Mouse (Mus musculus) MEL (cell line): ENCODE measurements around the gene Pax6. TPM values are rescaled to one million over a fixed set of nuclear protein-coding genes. Genes with fewer than 3 reads are reported as not detected.

Source experiments
- DNase-seq: peaks from one replicate; pipeline ENCODE4 v3.0.0; 2011; ENCODE audit warnings: low read depth, low spot score
- H3K27ac ChIP-seq: 2 replicates; pipeline ENCODE4 v1.5.1; 2012; ENCODE audit warnings: low read depth, mild to moderate bottlenecking, control low read depth, low read length, moderate library complexity; ENCODE audit not compliant: control insufficient read depth
- H3K27me3 ChIP-seq, 2 experiments: fragments of 150-350 bp in 1 of 2; sonication (generic) in 1 of 2; 2 replicates each; pipeline ENCODE4 v1.6.1; 2012; ENCODE audit warnings: low read length in 2 of 2, mild to moderate bottlenecking in 2 of 2, improper control_type of control experiment in 1 of 2, moderate library complexity in 1 of 2; ENCODE audit not compliant: insufficient read depth in 2 of 2, control insufficient read depth in 1 of 2
- H3K36me3 ChIP-seq, 2 experiments: 2 replicates each; pipeline ENCODE4 v1.6.1; 2012 to 2014; ENCODE audit warnings: low read length in 2 of 2, improper control_type of control experiment in 1 of 2, inconsistent platforms in 1 of 2, mild to moderate bottlenecking in 1 of 2; ENCODE audit not compliant: insufficient read depth in 2 of 2, control insufficient read depth in 1 of 2
- H3K4me1 ChIP-seq, 2 experiments: fragments of 150-350 bp in 1 of 2; sonication (generic) in 1 of 2; 2 replicates each; pipeline ENCODE4 v1.6.1; 2012; ENCODE audit warnings: low read length in 2 of 2, improper control_type of control experiment in 1 of 2, mild to moderate bottlenecking in 1 of 2; ENCODE audit not compliant: insufficient read depth in 2 of 2, control insufficient read depth in 1 of 2
- H3K4me3 ChIP-seq, 2 experiments: fragments of 150-350 bp in 1 of 2; sonication (generic) in 1 of 2; 2 replicates each; pipeline ENCODE4 v1.5.1; 2012; ENCODE audit warnings: low read depth in 2 of 2, low read length in 2 of 2, mild to moderate bottlenecking in 2 of 2, moderate library complexity in 2 of 2, control low read depth in 1 of 2, improper control_type of control experiment in 1 of 2; ENCODE audit not compliant: control insufficient read depth in 1 of 2, insufficient read depth in 1 of 2
- H3K79me2 ChIP-seq: 2 replicates; pipeline ENCODE4 v1.6.1; 2012; ENCODE audit warnings: mild to moderate bottlenecking, low read length, moderate library complexity; ENCODE audit not compliant: control insufficient read depth, poor library complexity, insufficient read depth
- H3K9ac ChIP-seq: 2 replicates; pipeline ENCODE4 v1.6.1; 2012; ENCODE audit warnings: low read depth, mild to moderate bottlenecking, control low read depth, low read length, moderate library complexity; ENCODE audit not compliant: control insufficient read depth, poor library complexity, severe bottlenecking
- H3K9me3 ChIP-seq: fragments of 150-350 bp; sonication (generic); replicated peaks from 2 replicates; pipeline ENCODE4 v1.6.1; 2012; ENCODE audit warnings: mild to moderate bottlenecking, low read length, improper control_type of control experiment, moderate library complexity; ENCODE audit not compliant: insufficient read depth
- BHLHE40 ChIP-seq: IDR thresholded peaks from 2 replicates; pipeline ENCODE4 v1.6.1; 2012; ENCODE audit warnings: low read depth, mild to moderate bottlenecking, inconsistent platforms, low read length, improper control_type of control experiment, borderline replicate concordance
- CHD1 ChIP-seq: IDR thresholded peaks from 2 replicates; pipeline ENCODE4 v1.6.1; 2012; ENCODE audit warnings: low read depth, mild to moderate bottlenecking, inconsistent platforms, low read length, improper control_type of control experiment
- CTCF ChIP-seq, 3 experiments: IDR thresholded peaks in 2 of 3; conservative IDR thresholded peaks in 1 of 3; 2 replicates each; pipeline ENCODE4 v1.5.1; 2011 to 2012; ENCODE audit warnings: low read length in 3 of 3, low read depth in 2 of 3, mild to moderate bottlenecking in 2 of 3, improper control_type of control experiment in 1 of 3, inconsistent platforms in 1 of 3, mixed read lengths in 1 of 3, moderate library complexity in 1 of 3; ENCODE audit not compliant: control insufficient read depth in 1 of 3, insufficient read depth in 1 of 3, poor library complexity in 1 of 3, severe bottlenecking in 1 of 3
- E2F4 ChIP-seq: IDR thresholded peaks from 2 replicates; pipeline ENCODE4 v1.6.1; 2011; ENCODE audit warnings: low read depth, low read length, improper control_type of control experiment, borderline replicate concordance
- ELF1 ChIP-seq: IDR thresholded peaks from 2 replicates; pipeline ENCODE4 v1.6.1; 2014; ENCODE audit warnings: low read depth, mild to moderate bottlenecking, inconsistent platforms, low read length, improper control_type of control experiment, moderate library complexity
- EP300 ChIP-seq, 2 experiments: IDR thresholded peaks; 2 replicates each; pipeline ENCODE4 v1.6.1; 2011; ENCODE audit warnings: improper control_type of control experiment in 2 of 2, low read length in 2 of 2, low read depth in 1 of 2, mild to moderate bottlenecking in 1 of 2
- GABPA ChIP-seq: IDR thresholded peaks from 2 replicates; pipeline ENCODE4 v1.6.1; 2012; ENCODE audit warnings: low read depth, mild to moderate bottlenecking, inconsistent platforms, low read length, improper control_type of control experiment, moderate library complexity
- GATA1 ChIP-seq: IDR thresholded peaks from 2 replicates; pipeline ENCODE4 v1.6.1; 2011; ENCODE audit warnings: low read depth, low read length, improper control_type of control experiment
- HCFC1 ChIP-seq: IDR thresholded peaks from 2 replicates; pipeline ENCODE4 v1.6.1; 2012; ENCODE audit warnings: low read depth, mild to moderate bottlenecking, inconsistent platforms, low read length, improper control_type of control experiment, moderate library complexity
- JUND ChIP-seq: IDR thresholded peaks from 2 replicates; pipeline ENCODE4 v1.6.1; 2011; ENCODE audit warnings: low read depth, mild to moderate bottlenecking, improper control_type of control experiment, low read length
- MAFK ChIP-seq: IDR thresholded peaks from 2 replicates; pipeline ENCODE4 v1.6.1; 2011; ENCODE audit warnings: low read depth, mild to moderate bottlenecking, low read length, improper control_type of control experiment, borderline replicate concordance
- MAX ChIP-seq: IDR thresholded peaks from 2 replicates; pipeline ENCODE4 v1.6.1; 2011; ENCODE audit warnings: low read length, improper control_type of control experiment
- MEF2A ChIP-seq: IDR thresholded peaks from 2 replicates; pipeline ENCODE4 v1.6.1; 2014; ENCODE audit warnings: low read depth, mild to moderate bottlenecking, inconsistent platforms, low read length, improper control_type of control experiment; ENCODE audit not compliant: poor library complexity, insufficient replicate concordance, severe bottlenecking; ENCODE audit errors: extremely low read depth
- MYB ChIP-seq: IDR thresholded peaks from 2 replicates; pipeline ENCODE4 v1.6.1; 2011; ENCODE audit warnings: mild to moderate bottlenecking, low read depth, low read length, improper control_type of control experiment
- MYC ChIP-seq: IDR thresholded peaks from 2 replicates; pipeline ENCODE4 v1.6.1; 2011; ENCODE audit warnings: low read depth, mild to moderate bottlenecking, low read length, improper control_type of control experiment, moderate library complexity
- NRF1 ChIP-seq: IDR thresholded peaks from 2 replicates; pipeline ENCODE4 v1.6.1; 2014; ENCODE audit warnings: low read depth, mild to moderate bottlenecking, inconsistent platforms, low read length, improper control_type of control experiment, moderate library complexity; ENCODE audit not compliant: poor library complexity, insufficient read depth, severe bottlenecking
- POLR2A ChIP-seq, 2 experiments: IDR thresholded peaks; 2 replicates each; pipeline ENCODE4 v1.6.1; 2011 to 2012; ENCODE audit warnings: low read length in 2 of 2, mild to moderate bottlenecking in 2 of 2, control low read depth in 1 of 2, improper control_type of control experiment in 1 of 2, low read depth in 1 of 2, moderate library complexity in 1 of 2; ENCODE audit not compliant: control insufficient read depth in 1 of 2, insufficient read depth in 1 of 2, poor library complexity in 1 of 2
- RCOR1 ChIP-seq: IDR thresholded peaks from 2 replicates; pipeline ENCODE4 v1.6.1; 2012; ENCODE audit warnings: low read depth, mild to moderate bottlenecking, inconsistent platforms, low read length, improper control_type of control experiment
- SIN3A ChIP-seq: IDR thresholded peaks from 2 replicates; pipeline ENCODE4 v1.6.1; 2012; ENCODE audit warnings: low read length, improper control_type of control experiment, inconsistent platforms
- SMC3 ChIP-seq: IDR thresholded peaks from 2 replicates; pipeline ENCODE4 v1.6.1; 2011; ENCODE audit warnings: low read depth, low read length, improper control_type of control experiment
- TBP ChIP-seq: IDR thresholded peaks from 2 replicates; pipeline ENCODE4 v1.8.0; 2011; ENCODE audit warnings: low read depth, low read length, improper control_type of control experiment
- TCF12 ChIP-seq: IDR thresholded peaks from 2 replicates; pipeline ENCODE4 v1.6.1; 2014; ENCODE audit warnings: low read depth, mild to moderate bottlenecking, inconsistent platforms, low read length, improper control_type of control experiment, moderate library complexity
- UBTF ChIP-seq: IDR thresholded peaks from 2 replicates; pipeline ENCODE4 v1.6.1; 2012; ENCODE audit warnings: low read depth, mild to moderate bottlenecking, inconsistent platforms, low read length, improper control_type of control experiment, moderate library complexity, borderline replicate concordance; ENCODE audit not compliant: insufficient read depth
- ZC3H11A ChIP-seq: IDR thresholded peaks from 2 replicates; pipeline ENCODE4 v1.6.1; 2012; ENCODE audit warnings: low read depth, mild to moderate bottlenecking, inconsistent platforms, low read length, improper control_type of control experiment
- ZNF384 ChIP-seq: IDR thresholded peaks from 2 replicates; pipeline ENCODE4 v1.6.1; 2012; ENCODE audit warnings: low read depth, mild to moderate bottlenecking, inconsistent platforms, low read length, improper control_type of control experiment
- polyA plus RNA-seq, 2 experiments: library from polyadenylated mRNA; stranded (reverse) in 1 of 2; unstranded in 1 of 2; fragments of >175 nt in 1 of 2; fragments of >200 nt in 1 of 2; gene quantifications; 2 replicates each; pipeline versions ENCODE4 v1.2.1 to v1.2.4; 2012; ENCODE audit warnings: low replicate concordance in 2 of 2, low read depth in 1 of 2; ENCODE audit not compliant: insufficient read length in 2 of 2, insufficient read depth in 1 of 2, missing spikeins in 1 of 2
- total RNA-seq: library from RNA; depleted of rRNA; stranded (reverse); fragments of 300-350 nt; gene quantifications from 2 replicates; pipeline ENCODE4 v1.2.3, GENCODE M21; 2012

Gene Pax6
- total and polyA plus RNA-seq, 3 experiments: 7.5 to 17.6 TPM; not detected in 1

DNA sequence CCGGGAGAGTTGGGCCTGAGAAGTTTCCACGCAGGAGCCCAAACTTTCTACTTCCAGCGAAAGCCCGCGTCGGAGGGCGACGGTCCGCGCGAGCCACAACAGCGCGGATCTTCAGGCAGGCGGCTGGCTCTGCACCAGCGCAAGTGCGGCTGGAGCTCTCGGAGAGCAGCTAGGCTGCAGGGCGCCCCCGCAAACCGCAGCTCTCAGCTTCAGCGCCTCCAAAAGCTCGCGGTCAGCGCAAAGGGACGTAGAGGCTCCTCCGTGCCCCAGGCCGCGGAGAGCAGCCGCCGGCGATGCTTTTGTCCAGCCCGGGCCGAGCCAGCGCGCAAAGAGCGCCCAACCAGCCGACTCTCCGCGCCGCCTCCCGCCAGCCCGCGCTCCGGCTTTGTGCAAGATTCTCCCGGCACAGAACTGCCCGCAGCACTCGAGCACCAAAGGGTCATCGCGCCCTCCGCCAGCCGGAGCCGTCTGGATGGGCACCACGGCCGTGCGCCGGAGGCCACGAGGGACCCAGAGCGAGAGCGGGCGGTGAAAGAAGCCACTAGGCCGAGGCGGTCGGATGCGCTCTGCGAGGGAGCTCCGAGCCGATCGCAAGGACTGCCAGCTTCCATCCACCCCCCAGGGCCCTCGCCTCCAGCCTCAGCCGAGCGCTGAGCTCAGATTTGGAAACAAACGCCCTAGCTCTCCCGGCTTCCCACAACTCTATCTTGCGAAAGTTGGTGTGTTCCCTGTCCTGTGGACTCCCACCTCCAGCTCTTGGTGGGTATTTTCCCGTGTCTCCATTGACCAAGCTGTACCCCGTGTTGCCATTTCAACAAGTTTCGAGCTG, 7.6 kb downstream of the Pax6 start (continued):
- TF ChIP-seq NRF1 (no peak), MAX (peak; percentile 42), GABPA (no peak), CTCF (IDR thresholded peaks at IDR 0.05 in 2 of 3, conservative IDR thresholded peaks at IDR 0.05 in 1 of 3; ENCODE audit: control insufficient read depth in 1 of 3, insufficient read depth in 1 of 3, low read depth in 2 of 3, low read length in 3 of 3, poor library complexity in 1 of 3, severe bottlenecking in 1 of 3) (no peak), MYB (0 out of 2 replicates have a peak, but pooled peaks have one; percentile 2), SMC3 (no peak), GATA1 (no peak), MEF2A (no peak), BHLHE40 (no peak), ZC3H11A (no peak), RCOR1 (peak; percentile 23; the same call in 1 of the 2 replicates), ZNF384 (no peak), EP300 (IDR thresholded peaks at IDR 0.05; ENCODE audit: low read depth in 1 of 2, low read length in 2 of 2) (0 out of 4 replicates have a peak, but pooled peaks of 1 of the 2 experiments have one; percentile 25), TBP (no peak), MAFK (no peak), POLR2A (IDR thresholded peaks at IDR 0.05; ENCODE audit: control insufficient read depth in 1 of 2, insufficient read depth in 1 of 2, low read depth in 1 of 2, low read length in 2 of 2, poor library complexity in 1 of 2) (peak in 1 of 2 experiments; percentile 42; a peak in 2 of 4 replicates), E2F4 (no peak), UBTF (0 out of 2 replicates have a peak, but pooled peaks have one; percentile 66), ELF1 (no peak)

GRCm38 (mm10) chr2:105676909-105677433, 8.3 kb downstream of the Pax6 start:
- TF ChIP-seq MYC: 0 out of 2 replicates have a peak, but pooled peaks have one; percentile 0
- TF ChIP-seq CHD1: 0 out of 2 replicates have a peak, but pooled peaks have one; percentile 47
- TF ChIP-seq TBP: peak; percentile 53; the same call in 1 of the 2 replicates
- peak; percentile 32; the same call in 1 of the 2 replicates for TF ChIP-seq HCFC1
- no peak for TF ChIP-seq MAX
- peak; percentile 29; the same call in 1 of the 2 replicates for TF ChIP-seq SIN3A
- TF ChIP-seq POLR2A (IDR thresholded peaks at IDR 0.05; ENCODE audit: control insufficient read depth in 1 of 2, insufficient read depth in 1 of 2, low read depth in 1 of 2, low read length in 2 of 2, poor library complexity in 1 of 2): no peak
- peak; percentile 59 for TF ChIP-seq ZNF384
- TF ChIP-seq TCF12: 0 out of 2 replicates have a peak, but pooled peaks have one; percentile 49
- no peak for TF ChIP-seq UBTF
- 0 out of 2 replicates have a peak, but pooled peaks have one; percentile 35 for TF ChIP-seq GATA1
- peak; percentile 93 for TF ChIP-seq JUND
- TF ChIP-seq, all 39 proteins: peak for 9
- Histone ChIP-seq H3K79me2 (peaks cover 12% of the 10 kb centered on the region), H3K4me1 (peaks cover 0 to 10% of the 10 kb centered on the region in 2 experiments; a peak in 3 of 4 replicates), H3K27ac (peak overlapping the region; percentile 98), H3K4me3 (peak overlapping the region; percentile 76 to 78), H3K9me3 (no peaks in the 10 kb centered on the region), H3K36me3 (peaks cover 0 to 12% of the 10 kb centered on the region in 2 experiments; a peak in 2 of 4 replicates), H3K27me3 (no peaks in the 10 kb centered on the region), H3K9ac (peak overlapping the region; percentile 92)
- peak; percentile 73 for DNase-seq
